Mouse (Mus musculus) hindbrain, embryonic 11.5 days (tissue): ENCODE data around the gene Gm11027. TPM values are rescaled to one million over a fixed set of nuclear protein-coding genes. Genes with fewer than 3 reads are reported as not detected.
"Not testable (repeated sequence)": the region's sequence is repeated elsewhere in the genome, so short reads cannot be mapped to it uniquely, and the experiment has no call there.

Experiments used
- ATAC-seq: fragments of 200-750 bp; cut with Nextera tagmentation; 2 replicates; pipeline ENCODE4 v1.8.0; 2017; ENCODE audit warnings: mild to moderate bottlenecking, moderate TSS enrichment, moderate library complexity; ENCODE audit not compliant: low FRiP score
- DNase-seq: peaks from one replicate; pipeline ENCODE4 v3.0.0-alpha.2; 2015; ENCODE audit warnings: low spot score
- H3K27ac ChIP-seq: fragments of 300-500 bp; sonication (generic); 2 replicates; pipeline ENCODE4 v1.5.1; 2014; ENCODE audit warnings: mild to moderate bottlenecking, low read depth, low read length
- H3K27me3 ChIP-seq: fragments of 300-500 bp; sonication (generic); 2 replicates; pipeline ENCODE4 v1.6.1; 2014; ENCODE audit warnings: mild to moderate bottlenecking, low read length, moderate library complexity, mixed read lengths; ENCODE audit not compliant: control insufficient read depth, insufficient read depth
- H3K36me3 ChIP-seq: fragments of 300-500 bp; sonication (generic); 2 replicates; pipeline ENCODE4 v1.6.1; 2014; ENCODE audit warnings: mild to moderate bottlenecking, low read length, moderate library complexity, mixed read lengths; ENCODE audit not compliant: control insufficient read depth, insufficient read depth
- H3K4me1 ChIP-seq: fragments of 300-500 bp; sonication (generic); replicated peaks from 2 replicates; pipeline ENCODE4 v1.6.1; 2014; ENCODE audit warnings: low read length, mixed read lengths; ENCODE audit not compliant: control insufficient read depth, insufficient read depth
- H3K4me2 ChIP-seq: fragments of 300-500 bp; sonication (generic); replicated peaks from 2 replicates; pipeline ENCODE4 v1.6.1; 2014; ENCODE audit warnings: mild to moderate bottlenecking, low read depth, low read length
- H3K4me3 ChIP-seq: fragments of 300-500 bp; sonication (generic); 2 replicates; pipeline ENCODE4 v1.5.1; 2014; ENCODE audit warnings: low read depth, low read length
- H3K9ac ChIP-seq: fragments of 300-500 bp; sonication (generic); 2 replicates; pipeline ENCODE4 v1.6.1; 2014; ENCODE audit warnings: low read depth, low read length
- H3K9me3 ChIP-seq: fragments of 300-500 bp; sonication (generic); 2 replicates; pipeline ENCODE4 v1.6.1; 2016; ENCODE audit warnings: low read length; ENCODE audit not compliant: control insufficient read depth
- WGBS: fragments of 180-500 bp; shearing (Covaris S2); extraction: QIAGEN DNeasy Blood & Tissue Kit; methylation state at CpG from one replicate; pipeline ENCODE4 v1.1.7; 2014; 5-methylcytosine and 5-hydroxymethylcytosine counted together
- polyA plus RNA-seq: library from polyadenylated mRNA; unstranded; fragments of >200 nt; fragmentation: Nextera tagmentation; extraction: Ambion mirVana; gene quantifications from 2 replicates; pipeline ENCODE4 v1.2.1, GENCODE M21; 2014

Gene Gm11027
- not detected in 2 replicates for polyA plus RNA-seq

GRCm38 (mm10) chr12:116275086-116275485 is at the start of gene Gm11027:
Gene Gm11027 (plus strand): TSS chr12:116275386.
- not testable (repeated sequence) for H3K4me3 ChIP-seq, DNase-seq, H3K27ac ChIP-seq, H3K4me1 ChIP-seq, H3K36me3 ChIP-seq, H3K9me3 ChIP-seq, H3K4me2 ChIP-seq, ATAC-seq, H3K27me3 ChIP-seq, H3K9ac ChIP-seq
- WGBS = 86% methylated on average over 2 of the region's 2 CpGs

GRCm38 (mm10) chr12:116226289-116227057 is 48.7 kb upstream of the Gm11027 start:
- DNase-seq (no peak), ATAC-seq (no peak)
- no peaks in the 10 kb centered on the region for H3K27me3 ChIP-seq
- no peaks in the 10 kb centered on the region for H3K36me3 ChIP-seq
- H3K9ac ChIP-seq = no peak overlapping the region
- H3K4me3 ChIP-seq = no peak overlapping the region
- no peaks in the 10 kb centered on the region for H3K4me1 ChIP-seq
- H3K9me3 ChIP-seq = no peaks in the 10 kb centered on the region
- WGBS = 87% methylated on average over 10 of the region's 10 CpGs
- H3K4me2 ChIP-seq = no peak overlapping the region
- H3K27ac ChIP-seq = no peak overlapping the region

GRCm38 (mm10) chr12:116229451-116229850 is 45.7 kb upstream of the Gm11027 start:
- no peak for DNase-seq
- Histone ChIP-seq H3K27ac (no peak overlapping the region), H3K4me1 (no peaks in the 10 kb centered on the region), H3K9me3 (no peaks in the 10 kb centered on the region), H3K27me3 (no peaks in the 10 kb centered on the region), H3K4me3 (no peak overlapping the region), H3K36me3 (no peaks in the 10 kb centered on the region), H3K4me2 (no peak overlapping the region), H3K9ac (no peak overlapping the region)
- 82% methylated on average over 3 of the region's 3 CpGs for WGBS
- ATAC-seq = no peak

GRCm38 (mm10) chr12:116231612-116232011 is 43.6 kb upstream of the Gm11027 start:
- Histone ChIP-seq H3K9ac (no peak overlapping the region), H3K4me3 (no peak overlapping the region), H3K27ac (no peak overlapping the region), H3K4me2 (no peak overlapping the region), H3K36me3 (no peaks in the 10 kb centered on the region), H3K27me3 (no peaks in the 10 kb centered on the region), H3K4me1 (no peaks in the 10 kb centered on the region), H3K9me3 (no peaks in the 10 kb centered on the region)
- no peak for ATAC-seq
- WGBS = 86% methylated on average over 12 of the region's 12 CpGs
- no peak for DNase-seq

DNA sequence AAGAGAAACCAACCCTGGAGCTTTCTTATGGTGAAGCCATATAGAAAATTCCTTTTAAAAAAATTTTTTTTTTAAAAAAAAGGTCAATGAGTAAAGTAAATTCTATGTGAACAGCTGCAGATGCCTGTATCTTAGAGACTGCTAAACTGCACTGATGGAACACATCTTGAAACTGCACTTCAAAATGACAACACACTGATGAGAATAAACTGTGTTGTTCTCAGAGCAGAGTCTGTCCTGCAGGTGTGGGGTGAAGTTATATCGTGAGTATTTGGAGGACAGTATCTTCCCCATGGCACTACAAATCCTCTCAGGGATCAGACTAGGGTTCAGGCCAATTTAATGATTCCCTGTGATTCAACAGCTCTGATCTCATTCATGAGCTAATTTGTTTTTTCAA is 43.1 kb upstream of the Gm11027 start:
- H3K27ac ChIP-seq = no peak overlapping the region
- no peak overlapping the region for H3K4me3 ChIP-seq
- no peak overlapping the region for H3K4me2 ChIP-seq

GRCm38 (mm10) chr12:116235356-116235755 is 39.8 kb upstream of the Gm11027 start:
- H3K4me2 ChIP-seq = no peak overlapping the region
- WGBS = 86% methylated on average over 4 of the region's 4 CpGs
- H3K9me3 ChIP-seq = no peaks in the 10 kb centered on the region
- no peak overlapping the region for H3K27ac ChIP-seq
- H3K4me3 ChIP-seq = no peak overlapping the region
- no peak for ATAC-seq
- DNase-seq = no peak
- no peaks in the 10 kb centered on the region for H3K27me3 ChIP-seq
- no peaks in the 10 kb centered on the region for H3K4me1 ChIP-seq
- H3K36me3 ChIP-seq = no peaks in the 10 kb centered on the region
- no peak overlapping the region for H3K9ac ChIP-seq

More for the DNA sequence above, 43.1 kb upstream of the Gm11027 start:
- no peaks in the 10 kb centered on the region for H3K27me3 ChIP-seq
- DNase-seq (no peak), ATAC-seq (no peak)
- H3K36me3 ChIP-seq = no peaks in the 10 kb centered on the region
- H3K9me3 ChIP-seq = no peaks in the 10 kb centered on the region
- H3K9ac ChIP-seq = no peak overlapping the region
- WGBS = 92% methylated on average over 1 of the region's 1 CpGs
- no peaks in the 10 kb centered on the region for H3K4me1 ChIP-seq

GRCm38 (mm10) chr12:116236658-116237057 is 38.5 kb upstream of the Gm11027 start:
- Histone ChIP-seq H3K27me3 (no peaks in the 10 kb centered on the region), H3K36me3 (no peaks in the 10 kb centered on the region), H3K4me2 (no peak overlapping the region), H3K4me3 (no peak overlapping the region), H3K9me3 (no peaks in the 10 kb centered on the region), H3K4me1 (no peaks in the 10 kb centered on the region), H3K27ac (no peak overlapping the region), H3K9ac (no peak overlapping the region)
- no peak for DNase-seq
- WGBS = 92% methylated on average over 3 of the region's 3 CpGs
- no peak for ATAC-seq

- H3K27ac ChIP-seq = no peak overlapping the region
- H3K4me2 ChIP-seq = no peak overlapping the region
- no peaks in the 10 kb centered on the region for H3K36me3 ChIP-seq
- DNase-seq = no peak
- H3K4me1 ChIP-seq = no peaks in the 10 kb centered on the region
- no peak for ATAC-seq
- H3K9me3 ChIP-seq = no peaks in the 10 kb centered on the region
- H3K9ac ChIP-seq = no peak overlapping the region
- no peak overlapping the region for H3K4me3 ChIP-seq
- H3K27me3 ChIP-seq = no peaks in the 10 kb centered on the region
Measured at GRCm38 (mm10) chr12:116238370-116238769, 36.8 kb upstream of the Gm11027 start.

GRCm38 (mm10) chr12:116238803-116239202 is 36.4 kb upstream of the Gm11027 start:
- no peak for DNase-seq
- no peaks in the 10 kb centered on the region for H3K27me3 ChIP-seq
- ATAC-seq = no peak
- H3K27ac ChIP-seq = no peak overlapping the region
- H3K4me3 ChIP-seq = no peak overlapping the region
- no peaks in the 10 kb centered on the region for H3K4me1 ChIP-seq
- H3K4me2 ChIP-seq = no peak overlapping the region
- no peaks in the 10 kb centered on the region for H3K36me3 ChIP-seq
- no peaks in the 10 kb centered on the region for H3K9me3 ChIP-seq
- WGBS = 83% methylated on average over 3 of the region's 3 CpGs
- H3K9ac ChIP-seq = no peak overlapping the region
